Mouse (Mus musculus) small intestine, adult 2 months (tissue): ENCODE measurements around the gene Cpn2.

Experiments
- CTCF ChIP-seq: fragments of 200-500 bp; IDR thresholded peaks from 2 replicates; pipeline ENCODE4 v1.5.1; 2012; ENCODE audit warnings: low read depth, mild to moderate bottlenecking, control low read depth, inconsistent platforms, low read length, moderate library complexity, mixed read lengths; ENCODE audit not compliant: insufficient replicate concordance, insufficient read length; ENCODE audit errors: extremely low read depth
- POLR2A ChIP-seq: fragments of 200-500 bp; IDR thresholded peaks from 2 replicates; pipeline ENCODE4 v1.6.1; 2012; ENCODE audit warnings: low read depth, mild to moderate bottlenecking, control low read depth, inconsistent platforms, low read length, moderate library complexity

DNA sequence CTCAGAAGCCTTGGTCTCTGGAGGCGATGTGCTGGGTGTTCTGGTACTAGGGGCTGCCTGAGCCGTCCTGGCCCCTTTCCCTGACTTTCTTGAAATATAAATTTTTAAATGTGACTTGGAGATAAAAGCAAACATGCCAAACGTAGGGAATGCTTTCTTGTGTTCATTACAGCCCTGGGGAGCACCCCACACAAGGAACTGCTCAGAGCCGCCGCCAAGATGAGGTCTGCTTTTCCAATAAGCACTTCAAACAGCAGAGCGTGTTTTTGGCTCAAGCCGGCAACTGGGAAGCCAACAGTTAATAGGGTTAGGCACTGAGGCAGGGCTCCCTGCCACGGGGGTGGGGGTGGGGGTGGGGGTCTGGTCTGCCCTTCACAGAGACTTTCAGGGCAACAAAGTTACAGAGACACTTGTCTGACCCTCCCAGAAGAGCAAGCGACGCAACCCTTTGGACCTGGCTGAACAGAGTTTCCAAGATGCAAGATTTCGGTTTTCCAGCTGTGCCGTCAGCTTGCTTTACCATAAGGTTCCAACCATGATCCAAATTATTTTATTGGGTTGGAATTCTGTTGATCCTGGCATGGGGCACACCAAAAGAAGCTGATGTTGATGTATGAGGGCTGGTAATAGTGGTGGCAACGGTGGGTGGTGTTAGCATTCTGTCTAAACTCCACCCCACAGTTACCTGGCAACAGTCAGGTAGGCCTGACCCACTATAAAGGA is 35.3 kb downstream of the Cpn2 start:
- TF ChIP-seq CTCF, result no peak
- no peak for TF ChIP-seq POLR2A
